Mouse (Mus musculus): ENCODE data around the gene Pde2a. TPM values are rescaled to one million over a fixed set of nuclear protein-coding genes. Genes with fewer than 3 reads are reported as not detected.

Gene Pde2a
- polyA plus RNA-seq, 1 experiment from 2014 or later: 16.4 TPM

GRCm38 (mm10) chr7:101458278-101458781, 36.8 kb downstream of the Pde2a start:
- Histone ChIP-seq H3K4me3 (ENCODE audit: low read depth, low read length) (no peak overlapping the region), H3K9me3 (ENCODE audit: control insufficient read depth, low read length) (no peaks in the 10 kb centered on the region), H3K27ac (ENCODE audit: low read depth) (no peak overlapping the region), H3K4me1 (replicated peaks; ENCODE audit: control insufficient read depth, insufficient read depth, low read length) (peaks cover 9% of the 10 kb centered on the region; the same call in 1 of the 2 replicates), H3K9ac (ENCODE audit: low read length) (no peak overlapping the region), H3K27me3 (replicated peaks; ENCODE audit: control insufficient read depth, insufficient read depth, low read length) (peaks cover 4% of the 10 kb centered on the region; the same call in 1 of the 2 replicates), H3K4me2 (ENCODE audit: low read length) (no peak overlapping the region), H3K36me3 (ENCODE audit: control insufficient read depth, insufficient read depth, low read length) (no peaks in the 10 kb centered on the region)
- 63% methylated on average over 4 of the region's 4 CpGs for WGBS
- no peak for ATAC-seq (replicated peaks; ENCODE audit: low FRiP score, low TSS enrichment, low read depth)
- DNase-seq (ENCODE audit: low spot score): no peak

- no peak overlapping the region for H3K27ac ChIP-seq (ENCODE audit: low read depth)
- H3K9me3 ChIP-seq (ENCODE audit: control insufficient read depth, low read length): no peaks in the 10 kb centered on the region
- ATAC-seq (replicated peaks; ENCODE audit: low FRiP score, low TSS enrichment, low read depth) (no peak), DNase-seq (ENCODE audit: low spot score) (no peak)
- H3K9ac ChIP-seq (ENCODE audit: low read length): no peak overlapping the region
- 73% methylated on average over 9 of the region's 9 CpGs for WGBS
- no peaks in the 10 kb centered on the region for H3K27me3 ChIP-seq (replicated peaks; ENCODE audit: control insufficient read depth, insufficient read depth, low read length)
- no peak overlapping the region for H3K4me2 ChIP-seq (ENCODE audit: low read length)
- no peaks in the 10 kb centered on the region for H3K36me3 ChIP-seq (ENCODE audit: control insufficient read depth, insufficient read depth, low read length)
- H3K4me3 ChIP-seq (ENCODE audit: low read depth, low read length): no peak overlapping the region
- peaks cover 9% of the 10 kb centered on the region; the same call in 1 of the 2 replicates for H3K4me1 ChIP-seq (replicated peaks; ENCODE audit: control insufficient read depth, insufficient read depth, low read length)
These were observed 37.9 kb downstream of the Pde2a start for GRCm38 (mm10) chr7:101459305-101459813.

DNA sequence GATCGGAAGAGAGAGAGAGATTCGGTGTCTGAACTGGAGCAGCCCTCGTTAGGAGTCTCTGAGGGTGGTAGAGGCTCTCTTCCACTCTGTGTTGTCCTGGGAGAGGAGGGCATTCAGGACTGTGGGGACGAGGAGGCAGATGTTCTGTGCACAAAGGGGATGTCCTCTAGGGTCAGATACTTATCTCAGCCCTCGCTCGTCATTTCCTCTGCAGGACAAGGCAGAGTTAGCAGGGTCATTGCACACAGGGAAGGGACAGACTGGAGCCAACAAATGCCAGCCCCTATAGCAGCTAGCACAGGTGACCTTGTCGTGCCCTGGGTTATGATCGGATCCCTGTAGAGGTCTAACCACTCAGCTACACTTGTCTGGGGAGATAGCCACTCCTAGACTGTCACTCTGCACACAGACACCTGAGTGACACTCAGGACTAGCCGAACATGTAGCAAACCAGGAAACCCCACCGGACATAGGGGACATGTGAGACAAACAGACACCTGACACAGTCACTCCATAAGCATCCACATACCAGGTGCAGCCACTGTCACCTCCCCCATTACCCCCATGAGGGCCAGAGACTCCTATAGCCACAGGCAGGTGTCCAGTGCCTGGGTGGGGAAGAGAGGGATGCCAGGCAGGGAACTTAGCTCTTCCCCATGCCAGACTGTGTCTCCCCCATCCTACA, 38.6 kb downstream of the Pde2a start:
- H3K4me1 ChIP-seq (replicated peaks; ENCODE audit: control insufficient read depth, insufficient read depth, low read length): peaks cover 12% of the 10 kb centered on the region
- H3K27me3 ChIP-seq (replicated peaks; ENCODE audit: control insufficient read depth, insufficient read depth, low read length): no peaks in the 10 kb centered on the region
- H3K9ac ChIP-seq (ENCODE audit: low read length): no peak overlapping the region
- no peaks in the 10 kb centered on the region for H3K9me3 ChIP-seq (ENCODE audit: control insufficient read depth, low read length)
- no peak overlapping the region for H3K27ac ChIP-seq (ENCODE audit: low read depth)
- no peak overlapping the region for H3K4me2 ChIP-seq (ENCODE audit: low read length)
- H3K36me3 ChIP-seq (ENCODE audit: control insufficient read depth, insufficient read depth, low read length): no peaks in the 10 kb centered on the region
- 67% methylated on average over 10 of the region's 10 CpGs for WGBS
- H3K4me3 ChIP-seq (ENCODE audit: low read depth, low read length): no peak overlapping the region
- ATAC-seq (replicated peaks; ENCODE audit: low FRiP score, low TSS enrichment, low read depth): no peak
- DNase-seq (ENCODE audit: low spot score): no peak

GRCm38 (mm10) chr7:101460608-101460957, 39.1 kb downstream of the Pde2a start:
- Histone ChIP-seq H3K36me3 (ENCODE audit: control insufficient read depth, insufficient read depth, low read length) (no peaks in the 10 kb centered on the region), H3K4me3 (ENCODE audit: low read depth, low read length) (no peak overlapping the region), H3K4me1 (replicated peaks; ENCODE audit: control insufficient read depth, insufficient read depth, low read length) (peaks cover 17% of the 10 kb centered on the region), H3K27me3 (replicated peaks; ENCODE audit: control insufficient read depth, insufficient read depth, low read length) (no peaks in the 10 kb centered on the region), H3K9me3 (ENCODE audit: control insufficient read depth, low read length) (no peaks in the 10 kb centered on the region), H3K9ac (ENCODE audit: low read length) (no peak overlapping the region), H3K4me2 (ENCODE audit: low read length) (no peak overlapping the region), H3K27ac (ENCODE audit: low read depth) (no peak overlapping the region)
- no peak for ATAC-seq (replicated peaks; ENCODE audit: low FRiP score, low TSS enrichment, low read depth)
- 34% methylated on average over 10 of the region's 10 CpGs for WGBS
- DNase-seq (ENCODE audit: low spot score): no peak

DNA sequence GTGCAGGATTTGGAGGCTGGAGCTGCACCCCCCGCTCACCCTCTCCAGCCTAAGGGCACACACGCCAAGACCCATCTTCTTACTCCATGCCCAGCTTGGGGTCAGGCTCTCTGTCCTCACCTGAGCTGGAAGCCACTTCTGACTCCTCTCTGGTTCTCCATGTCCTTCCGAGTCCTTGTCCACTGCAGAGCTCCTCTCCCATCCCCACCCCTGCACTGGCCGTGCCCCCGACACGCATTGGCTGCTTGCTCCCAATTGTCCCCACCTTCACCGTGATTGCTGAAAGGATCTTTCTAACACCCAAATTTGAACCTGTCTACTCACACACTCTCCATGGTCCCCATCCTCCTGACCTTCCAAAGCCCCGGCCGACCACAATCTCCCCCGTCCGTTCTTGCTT, 40.1 kb downstream of the Pde2a start:
- Histone ChIP-seq H3K9me3 (ENCODE audit: control insufficient read depth, low read length) (no peaks in the 10 kb centered on the region), H3K4me2 (ENCODE audit: low read length) (no peak overlapping the region), H3K9ac (ENCODE audit: low read length) (no peak overlapping the region), H3K4me3 (ENCODE audit: low read depth, low read length) (no peak overlapping the region), H3K27ac (ENCODE audit: low read depth) (no peak overlapping the region), H3K27me3 (replicated peaks; ENCODE audit: control insufficient read depth, insufficient read depth, low read length) (no peaks in the 10 kb centered on the region), H3K4me1 (replicated peaks; ENCODE audit: control insufficient read depth, insufficient read depth, low read length) (peaks cover 22% of the 10 kb centered on the region), H3K36me3 (ENCODE audit: control insufficient read depth, insufficient read depth, low read length) (no peaks in the 10 kb centered on the region)
- DNase-seq (ENCODE audit: low spot score) (no peak), ATAC-seq (replicated peaks; ENCODE audit: low FRiP score, low TSS enrichment, low read depth) (no peak)
- 76% methylated on average over 11 of the region's 11 CpGs for WGBS

GRCm38 (mm10) chr7:101462327-101463068, 41.0 kb downstream of the Pde2a start:
- no peak overlapping the region for H3K4me2 ChIP-seq (ENCODE audit: low read length)
- DNase-seq (ENCODE audit: low spot score): no peak
- no peaks in the 10 kb centered on the region for H3K9me3 ChIP-seq (ENCODE audit: control insufficient read depth, low read length)
- H3K36me3 ChIP-seq (ENCODE audit: control insufficient read depth, insufficient read depth, low read length): no peaks in the 10 kb centered on the region
- H3K9ac ChIP-seq (ENCODE audit: low read length): no peak overlapping the region
- no peak overlapping the region for H3K4me3 ChIP-seq (ENCODE audit: low read depth, low read length)
- H3K27ac ChIP-seq (ENCODE audit: low read depth): no peak overlapping the region
- 64% methylated on average over 14 of the region's 14 CpGs for WGBS
- H3K4me1 ChIP-seq (replicated peaks; ENCODE audit: control insufficient read depth, insufficient read depth, low read length): peaks cover 27% of the 10 kb centered on the region
- H3K27me3 ChIP-seq (replicated peaks; ENCODE audit: control insufficient read depth, insufficient read depth, low read length): no peaks in the 10 kb centered on the region
- no peak for ATAC-seq (replicated peaks; ENCODE audit: low FRiP score, low TSS enrichment, low read depth)

DNA sequence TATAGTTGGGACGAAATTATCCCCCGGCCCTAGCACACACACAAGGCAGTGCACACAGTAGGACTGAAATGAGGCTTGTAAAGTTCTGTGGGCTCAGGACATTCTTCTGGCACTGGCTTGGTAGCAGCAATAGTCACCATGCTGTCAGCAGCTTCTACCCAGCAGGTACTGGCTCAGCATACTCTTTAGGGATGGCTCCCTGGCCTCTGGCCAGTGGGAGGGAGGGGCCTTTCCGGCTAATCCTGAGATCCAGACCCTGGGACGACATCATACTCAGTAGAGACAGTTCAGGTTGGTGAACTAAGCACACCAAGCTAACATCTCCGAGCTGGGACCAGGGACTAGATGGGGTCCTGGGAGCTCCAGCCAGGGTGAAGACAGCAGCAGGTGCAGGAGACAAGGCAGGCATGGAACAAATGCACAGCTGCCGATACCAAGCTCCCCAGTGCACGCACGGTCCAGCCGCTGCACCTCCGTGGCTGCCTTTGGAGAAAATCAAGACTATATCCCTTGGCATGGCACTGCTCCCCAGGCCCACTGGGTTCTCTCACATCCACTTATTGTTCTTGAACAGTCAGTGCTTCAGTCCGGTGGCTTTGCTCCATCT, 42.3 kb downstream of the Pde2a start:
- DNase-seq (ENCODE audit: low spot score): no peak
- no peak for ATAC-seq (replicated peaks; ENCODE audit: low FRiP score, low TSS enrichment, low read depth)
- no peak overlapping the region for H3K4me3 ChIP-seq (ENCODE audit: low read depth, low read length)
- no peak overlapping the region for H3K4me2 ChIP-seq (ENCODE audit: low read length)
- no peaks in the 10 kb centered on the region for H3K36me3 ChIP-seq (ENCODE audit: control insufficient read depth, insufficient read depth, low read length)
- WGBS: 78% methylated on average over 11 of the region's 11 CpGs
- no peak overlapping the region for H3K27ac ChIP-seq (ENCODE audit: low read depth)
- no peaks in the 10 kb centered on the region for H3K9me3 ChIP-seq (ENCODE audit: control insufficient read depth, low read length)
- no peaks in the 10 kb centered on the region for H3K27me3 ChIP-seq (replicated peaks; ENCODE audit: control insufficient read depth, insufficient read depth, low read length)
- H3K9ac ChIP-seq (ENCODE audit: low read length): no peak overlapping the region
- H3K4me1 ChIP-seq (replicated peaks; ENCODE audit: control insufficient read depth, insufficient read depth, low read length): peaks cover 27% of the 10 kb centered on the region

- Histone ChIP-seq H3K36me3 (ENCODE audit: control insufficient read depth, insufficient read depth, low read length) (no peaks in the 10 kb centered on the region), H3K4me2 (ENCODE audit: low read length) (no peak overlapping the region), H3K4me1 (replicated peaks; ENCODE audit: control insufficient read depth, insufficient read depth, low read length) (peaks cover 27% of the 10 kb centered on the region), H3K9me3 (ENCODE audit: control insufficient read depth, low read length) (no peaks in the 10 kb centered on the region), H3K4me3 (ENCODE audit: low read depth, low read length) (no peak overlapping the region), H3K27ac (ENCODE audit: low read depth) (no peak overlapping the region), H3K9ac (ENCODE audit: low read length) (no peak overlapping the region), H3K27me3 (replicated peaks; ENCODE audit: control insufficient read depth, insufficient read depth, low read length) (no peaks in the 10 kb centered on the region)
- ATAC-seq (replicated peaks; ENCODE audit: low FRiP score, low TSS enrichment, low read depth) (no peak), DNase-seq (ENCODE audit: low spot score) (no peak)
- WGBS: 52% methylated on average over 4 of the region's 4 CpGs
These were observed 43.4 kb downstream of the Pde2a start for GRCm38 (mm10) chr7:101464927-101465326.

All from intestine, embryonic 14.5 days (tissue).